Mouse (Mus musculus) lung, postnatal 0 days (tissue): ENCODE measurements around the gene Gab1. TPM values are rescaled to one million over a fixed set of nuclear protein-coding genes. Genes with fewer than 3 reads are reported as not detected.

ENCODE experiments used
- ATAC-seq: fragments of 200-750 bp; cut with Nextera tagmentation; 2 replicates; pipeline ENCODE4 v1.8.0; 2017; ENCODE audit warnings: moderate library complexity
- DNase-seq: peaks from one replicate; pipeline ENCODE4 v3.0.0-alpha.2; 2016; ENCODE audit warnings: low spot score
- H3K27ac ChIP-seq: fragments of 300-500 bp; sonication (generic); 2 replicates; pipeline ENCODE4 v1.5.1; 2014; ENCODE audit warnings: antibody characterized with exemption, mild to moderate bottlenecking, low read length, mixed read lengths
- H3K27me3 ChIP-seq: fragments of 300-500 bp; sonication (generic); replicated peaks from 2 replicates; pipeline ENCODE4 v1.6.1; 2014; ENCODE audit warnings: low read length, mixed read lengths; ENCODE audit not compliant: insufficient read depth
- H3K36me3 ChIP-seq: fragments of 300-500 bp; sonication (generic); 2 replicates; pipeline ENCODE4 v1.6.1; 2014; ENCODE audit warnings: low read length, mixed read lengths; ENCODE audit not compliant: insufficient read depth
- H3K4me1 ChIP-seq: fragments of 300-500 bp; sonication (generic); 2 replicates; pipeline ENCODE4 v1.6.1; 2014; ENCODE audit warnings: antibody characterized with exemption, low read depth, low read length, mixed read lengths; ENCODE audit not compliant: insufficient read depth
- H3K4me2 ChIP-seq: fragments of 300-500 bp; sonication (generic); replicated peaks from 2 replicates; pipeline ENCODE4 v1.6.1; 2014; ENCODE audit warnings: low read depth, mild to moderate bottlenecking, low read length, moderate library complexity, mixed read lengths
- H3K4me3 ChIP-seq: fragments of 300-500 bp; sonication (generic); 2 replicates; pipeline ENCODE4 v1.5.1; 2014; ENCODE audit warnings: low read depth, low read length
- H3K9ac ChIP-seq: fragments of 300-500 bp; sonication (generic); replicated peaks from 2 replicates; pipeline ENCODE4 v1.6.1; 2014; ENCODE audit warnings: low read depth, mild to moderate bottlenecking
- H3K9me3 ChIP-seq: fragments of 300-500 bp; sonication (generic); 2 replicates; pipeline ENCODE4 v1.6.1; 2016; ENCODE audit warnings: low read length, mixed read lengths
- CTCF ChIP-seq: IDR thresholded peaks from 2 replicates; pipeline ENCODE4 v1.5.1; 2016; ENCODE audit warnings: antibody characterized with exemption, mild to moderate bottlenecking
- EP300 ChIP-seq: IDR thresholded peaks from 2 replicates; pipeline ENCODE4 v1.6.1; 2016; ENCODE audit warnings: antibody characterized with exemption, mild to moderate bottlenecking, control low read depth
- WGBS: fragments of 180-500 bp; shearing (Covaris S2); extraction: QIAGEN DNeasy Blood & Tissue Kit; methylation state at CpG from one replicate; pipeline ENCODE4 v1.1.7; 2014; 5-methylcytosine and 5-hydroxymethylcytosine counted together
- polyA plus RNA-seq: library from polyadenylated mRNA; unstranded; fragments of >200 nt; fragmentation: Nextera tagmentation; extraction: Ambion mirVana; gene quantifications from 2 replicates; pipeline ENCODE4 v1.2.1, GENCODE M21; 2015

Gab1 gene
- polyA plus RNA-seq, 1 experiment from 2014 or later: 16.9 TPM

DNA sequence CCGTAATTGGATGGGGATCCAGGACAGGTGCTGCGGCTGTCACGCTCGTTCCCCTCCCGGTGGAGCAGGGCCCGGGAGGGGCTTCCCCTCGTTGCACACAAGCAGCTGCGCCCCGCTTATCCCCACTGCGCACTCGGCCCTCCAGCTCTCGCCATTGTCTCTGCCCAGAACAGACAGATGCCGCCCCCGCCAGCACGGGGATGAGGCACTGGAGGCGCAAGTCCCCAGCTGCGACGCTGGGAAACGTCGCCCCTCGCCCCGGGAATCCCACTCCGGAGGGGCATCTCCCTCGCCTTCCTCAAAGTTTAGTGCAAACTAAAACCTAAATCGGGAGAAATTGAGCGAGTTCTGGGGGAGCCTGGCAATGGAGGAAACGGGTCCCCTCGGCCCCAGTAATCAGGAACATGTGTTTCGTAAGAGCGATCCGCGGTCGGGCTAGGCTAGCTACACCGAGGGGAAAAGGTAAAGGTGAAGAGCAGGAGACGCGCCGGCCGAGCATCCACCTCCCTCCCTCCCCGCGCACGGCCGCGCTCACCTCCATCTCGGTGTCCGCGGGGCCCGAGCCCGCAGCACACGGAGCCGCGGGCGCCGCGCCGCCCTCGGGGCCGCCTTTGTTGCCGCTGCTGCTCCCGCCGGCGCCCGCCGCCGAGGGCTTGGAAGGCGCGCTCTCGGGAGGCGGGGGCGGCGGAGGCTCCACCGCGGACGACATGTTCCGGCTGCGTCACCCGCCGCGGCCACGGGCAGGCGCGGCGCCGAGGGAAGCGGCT, 141.7 kb downstream of the Gab1 start:
- peak overlapping the region; percentile 88 for H3K4me3 ChIP-seq
- peak overlapping the region; percentile 80 for H3K4me2 ChIP-seq
- H3K36me3 ChIP-seq: no peaks in the 10 kb centered on the region
- DNase-seq: peak; percentile 52
- no peaks in the 10 kb centered on the region for H3K27me3 ChIP-seq
- peak overlapping the region; percentile 83 for H3K9ac ChIP-seq
- ATAC-seq: peak; percentile 41
- TF ChIP-seq EP300 (no peak), CTCF (no peak; the same call in 1 of the 2 replicates)
- no peaks in the 10 kb centered on the region for H3K9me3 ChIP-seq
- under 1% methylated on average over 59 of the region's 84 CpGs for WGBS
- H3K27ac ChIP-seq: peak overlapping the region; percentile 93
- H3K4me1 ChIP-seq: no peaks in the 10 kb centered on the region

DNA sequence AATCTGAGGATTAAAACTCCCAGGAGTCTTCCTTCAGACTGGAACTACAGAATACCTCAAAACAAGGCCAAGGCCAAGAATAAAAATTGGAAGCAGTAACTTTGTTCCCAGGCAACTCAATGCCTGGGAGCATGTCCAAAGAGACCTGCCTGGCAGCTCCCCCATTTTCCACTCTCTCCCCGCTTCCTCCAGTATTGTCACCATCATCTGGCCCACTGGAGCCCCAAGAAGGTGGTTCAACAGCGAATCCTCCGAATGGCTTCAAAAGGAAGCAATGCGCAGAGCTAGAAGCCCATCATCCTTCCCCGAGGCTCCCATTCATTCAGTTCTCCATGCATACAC, 142.3 kb downstream of the Gab1 start:
- peak overlapping the region; percentile 88 for H3K4me3 ChIP-seq
- DNase-seq (no peak), ATAC-seq (no peak)
- H3K27me3 ChIP-seq: no peaks in the 10 kb centered on the region
- 1% methylated on average over 5 of the region's 5 CpGs for WGBS
- H3K9ac ChIP-seq: peak overlapping the region; percentile 83
- no peak for TF ChIP-seq CTCF
- no peak for TF ChIP-seq EP300
- no peaks in the 10 kb centered on the region for H3K4me1 ChIP-seq
- H3K9me3 ChIP-seq: no peaks in the 10 kb centered on the region
- peak overlapping the region; percentile 93 for H3K27ac ChIP-seq
- peak overlapping the region; percentile 80 for H3K4me2 ChIP-seq
- H3K36me3 ChIP-seq: peaks cover 2% of the 10 kb centered on the region; the same call in 1 of the 2 replicates

DNA sequence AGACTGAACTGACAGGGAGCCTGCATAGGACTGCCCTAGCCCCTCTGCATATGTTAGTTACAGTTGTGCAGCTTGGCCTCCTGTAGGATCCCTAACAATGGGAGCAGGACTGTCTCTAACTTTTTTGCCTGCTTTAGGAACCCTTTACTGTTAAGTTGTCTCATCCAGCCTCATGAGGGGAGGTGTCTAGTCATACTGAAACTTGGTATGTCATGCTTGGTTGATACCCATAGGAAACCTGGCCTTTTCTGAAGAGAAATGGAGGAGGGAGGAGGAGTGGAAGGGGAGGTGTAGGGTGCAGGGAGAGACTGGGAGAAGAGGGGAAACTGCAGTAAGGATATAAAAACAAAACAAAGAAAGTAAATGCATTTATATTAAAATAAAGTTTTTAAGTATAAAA, 148.0 kb downstream of the Gab1 start:
- H3K4me2 ChIP-seq: no peak overlapping the region

DNA sequence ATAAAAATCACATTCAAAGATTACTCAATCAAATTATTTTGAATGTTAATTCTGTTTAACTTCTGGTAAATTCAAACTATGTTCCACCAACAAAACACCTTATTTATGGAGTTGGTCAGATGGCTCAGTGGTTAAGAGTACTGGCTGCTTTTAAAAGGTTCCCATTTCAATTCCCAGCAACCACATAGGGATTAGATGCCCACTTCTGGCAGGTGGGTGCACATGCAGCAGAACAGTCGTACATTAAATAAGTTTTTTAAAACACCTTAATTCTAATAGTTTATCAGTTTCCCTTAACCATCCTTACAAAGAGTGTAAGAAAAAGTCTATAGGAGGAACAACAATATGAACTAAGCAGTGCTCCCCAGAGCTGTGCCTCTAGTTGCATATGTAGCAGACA, 165.9 kb downstream of the Gab1 start:
- H3K4me3 ChIP-seq: no peak overlapping the region
- 85% methylated on average over 1 of the region's 1 CpGs for WGBS
- no peaks in the 10 kb centered on the region for H3K27me3 ChIP-seq
- H3K36me3 ChIP-seq: peaks cover 16% of the 10 kb centered on the region
- DNase-seq: no peak
- no peak overlapping the region for H3K9ac ChIP-seq
- H3K9me3 ChIP-seq: no peaks in the 10 kb centered on the region
- no peak for ATAC-seq
- TF ChIP-seq EP300 (no peak), CTCF (no peak)
- no peak overlapping the region for H3K27ac ChIP-seq
- H3K4me2 ChIP-seq: no peak overlapping the region
- H3K4me1 ChIP-seq: no peaks in the 10 kb centered on the region

More for the DNA sequence above, 148.0 kb downstream of the Gab1 start:
- Histone ChIP-seq H3K36me3 (peaks cover 14% of the 10 kb centered on the region), H3K9ac (no peak overlapping the region), H3K9me3 (no peaks in the 10 kb centered on the region), H3K27ac (no peak overlapping the region), H3K4me1 (no peaks in the 10 kb centered on the region), H3K27me3 (no peaks in the 10 kb centered on the region), H3K4me3 (no peak overlapping the region)
- no peak for ATAC-seq
- TF ChIP-seq EP300 (no peak), CTCF (no peak)
- no peak for DNase-seq

Other genes with a start within 250 kb of the Gab1 start
- gene Smarca5, start 141.0 kb downstream of the Gab1 start, polyA plus RNA-seq: 28.7 and 35.5 TPM in 2 replicates
- gene Usp38, start 134.4 kb upstream of the Gab1 start, polyA plus RNA-seq: 9.6 and 11.2 TPM in 2 replicates